Mouse (Mus musculus) ES-Bruce4 (cell line): ENCODE results near the gene Cd44.

ENCODE experiments used
- CTCF ChIP-seq: IDR thresholded peaks from one replicate; pipeline ENCODE4 v1.8.1; 2011; ENCODE audit warnings: low read depth, low read length
- EP300 ChIP-seq: IDR thresholded peaks from 2 replicates; pipeline ENCODE4 v1.6.1; 2011; ENCODE audit warnings: low read depth, low read length; ENCODE audit not compliant: insufficient read depth
- POLR2A ChIP-seq: IDR thresholded peaks from one replicate; pipeline ENCODE4 v1.8.1; 2011; ENCODE audit warnings: low read length; ENCODE audit not compliant: insufficient read depth

GRCm38 (mm10) chr2:102909403-102909802 lies 7.9 kb upstream of the Cd44 start:
- no peak for TF ChIP-seq POLR2A
- TF ChIP-seq CTCF: no peak
- no peak for TF ChIP-seq EP300
